Mouse (Mus musculus) mouse embryonic stem cell (cell line): ENCODE measurements around the gene Pgrmc2.

Experiments used
- in situ Hi-C, 2 experiments: fragments of 300-500 bp; cut with MboI; formaldehyde crosslinking; loops; 1 replicate in 1 of 2; 3 replicates in 1 of 2; pipeline ENCODE4 v1.14.3; 2019 to 2020; ENCODE audit warnings: low sequenced_read_pairs in 2 of 2, low pct_unique_long_range_greater_than_20kb in 1 of 2, mixed read lengths in 1 of 2; ENCODE audit not compliant: unreplicated experiment in 1 of 2

The Pgrmc2 gene

DNA sequence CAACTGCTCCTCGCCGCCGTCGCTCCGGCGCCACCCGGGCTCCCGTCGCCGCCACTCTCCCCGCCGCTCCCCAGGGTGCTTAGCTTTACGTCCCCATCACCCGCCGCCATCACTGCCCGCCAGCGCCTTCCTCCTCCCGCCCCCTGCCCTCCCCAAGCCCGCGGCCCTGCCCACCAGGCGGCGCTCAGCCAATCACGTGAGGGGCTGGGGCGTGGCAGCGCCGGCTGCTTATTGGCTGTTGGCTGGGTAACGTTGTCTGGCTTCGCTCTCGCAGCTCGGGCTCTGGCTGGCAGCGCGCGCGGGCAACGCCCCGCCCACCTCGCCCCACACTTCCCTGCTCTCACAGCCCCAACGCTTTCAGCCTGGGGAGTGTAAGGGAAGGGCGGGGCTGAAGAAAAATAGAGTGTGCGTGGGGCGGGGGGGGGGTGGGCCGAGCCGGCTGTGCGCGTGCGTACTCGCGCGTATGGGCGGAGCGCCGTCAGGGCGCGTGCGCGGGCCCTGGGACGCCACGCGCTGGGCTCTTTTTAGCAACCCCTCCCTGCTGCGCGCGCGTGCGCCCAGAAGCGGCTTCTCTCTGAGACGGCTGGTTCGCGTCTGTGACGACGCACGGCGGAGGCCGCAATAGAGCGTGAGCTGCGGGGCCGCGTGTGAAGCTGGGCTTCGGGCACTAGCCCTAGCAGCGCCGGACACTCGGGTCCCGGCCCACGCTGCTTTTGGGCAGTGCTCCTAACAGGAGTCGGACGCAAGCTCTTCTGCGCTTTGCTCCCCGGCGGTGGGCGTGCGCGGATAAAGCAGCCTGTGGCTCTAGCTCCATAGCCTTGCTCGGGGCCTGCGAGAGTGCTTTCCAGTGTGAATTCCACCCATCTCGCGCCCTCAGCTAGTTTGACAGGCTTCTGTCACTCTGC, at the start of gene Pgrmc2:
TSS of gene Pgrmc2 (minus strand) at position 162 of the 905 bp plus-strand sequence.
- in situ Hi-C loops, result no loop called here

DNA sequence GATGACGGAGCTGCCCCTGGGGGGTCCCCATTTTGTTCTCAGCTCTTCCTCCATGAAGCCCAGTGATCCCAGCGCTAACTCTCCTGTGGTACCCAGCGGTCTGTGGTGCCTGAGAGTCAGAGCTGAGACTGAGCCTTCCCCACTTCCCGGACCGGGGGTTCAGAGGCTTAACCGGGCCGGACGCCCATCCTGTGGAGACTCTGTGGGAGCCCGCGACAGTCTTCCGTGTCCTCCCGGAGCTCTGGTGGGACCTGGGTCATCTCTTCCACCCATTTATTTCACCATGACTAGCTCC, 41.1 kb upstream of the Pgrmc2 start:
- in situ Hi-C loops, result no loop called here

DNA sequence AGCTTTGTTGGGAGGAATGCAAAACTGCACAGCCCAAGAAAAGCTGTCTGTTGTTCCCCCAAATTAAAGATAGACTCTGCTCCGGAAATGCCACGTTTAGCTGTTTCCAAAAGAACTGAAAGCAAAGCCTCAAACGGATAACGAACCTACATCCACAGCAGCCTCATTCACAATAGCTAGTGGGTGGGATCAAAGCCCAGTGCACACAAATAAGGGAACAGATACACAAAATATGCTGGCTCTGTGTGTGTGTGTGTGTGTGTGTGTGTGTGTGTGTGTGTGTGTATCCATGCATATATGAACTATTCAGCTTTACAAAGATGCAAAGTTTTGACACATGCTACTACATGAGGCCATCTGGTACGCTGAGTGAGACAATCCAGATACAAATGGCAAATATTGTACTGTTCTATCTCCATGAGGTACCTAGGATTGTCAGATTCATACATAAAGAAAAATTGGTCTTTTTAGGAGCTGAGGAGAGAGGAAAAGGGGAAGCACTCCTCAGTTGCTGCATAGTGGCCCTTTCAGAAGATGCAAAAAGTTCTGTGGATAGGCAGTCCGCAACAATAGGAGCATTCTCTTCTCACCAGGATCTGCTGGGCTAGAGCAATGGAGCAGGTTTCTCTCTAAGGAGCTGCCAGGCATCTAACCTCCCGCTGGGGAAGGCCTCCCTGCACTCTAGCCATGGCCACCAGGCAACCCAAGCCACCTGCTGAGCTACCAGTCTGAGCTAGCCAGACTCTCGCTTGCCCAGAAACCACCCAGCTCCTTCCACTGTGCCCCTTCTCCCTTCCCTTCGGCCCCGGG, 40.5 kb upstream of the Pgrmc2 start:
- in situ Hi-C loops, result no loop called here

DNA sequence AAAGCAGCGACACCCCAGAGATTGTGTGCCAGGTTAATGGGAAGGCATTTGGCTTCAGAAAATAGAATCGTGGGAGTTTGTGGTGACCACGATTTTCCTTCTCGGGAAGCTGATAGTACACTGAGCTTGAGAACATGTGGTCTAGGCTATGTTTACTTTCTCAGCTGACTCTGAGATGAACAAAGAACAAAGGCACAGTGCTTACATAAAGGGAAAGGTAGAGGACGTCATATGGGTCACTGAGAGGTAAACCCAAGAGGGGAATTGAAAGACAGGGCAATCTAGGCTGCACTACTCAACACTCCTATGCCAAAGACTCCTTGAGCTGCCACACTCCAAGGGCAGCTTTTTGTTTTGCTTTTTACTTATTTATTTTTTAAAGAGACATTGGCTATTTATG, 35.3 kb upstream of the Pgrmc2 start:
- in situ Hi-C loops, result no loop called here

DNA sequence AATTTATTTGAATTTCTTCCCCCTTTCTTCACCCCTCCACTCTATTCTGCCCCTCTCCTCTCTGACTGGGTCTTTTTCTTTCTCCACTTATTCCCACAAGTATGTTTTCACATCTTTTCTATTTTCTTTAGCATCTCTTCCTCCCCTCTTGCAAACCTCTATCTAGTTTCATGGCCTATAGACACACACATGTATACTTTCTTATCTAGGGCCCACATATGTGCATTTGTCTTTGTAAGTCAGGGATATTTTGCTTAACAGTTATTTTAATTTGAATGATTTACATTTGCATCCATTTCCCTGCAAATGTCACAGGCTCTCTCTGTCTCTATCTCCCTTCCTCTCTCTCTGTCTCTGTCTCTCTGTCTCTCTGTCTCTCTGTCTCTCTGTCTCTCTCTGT, 34.6 kb upstream of the Pgrmc2 start:
- in situ Hi-C loops, result no loop called here

DNA sequence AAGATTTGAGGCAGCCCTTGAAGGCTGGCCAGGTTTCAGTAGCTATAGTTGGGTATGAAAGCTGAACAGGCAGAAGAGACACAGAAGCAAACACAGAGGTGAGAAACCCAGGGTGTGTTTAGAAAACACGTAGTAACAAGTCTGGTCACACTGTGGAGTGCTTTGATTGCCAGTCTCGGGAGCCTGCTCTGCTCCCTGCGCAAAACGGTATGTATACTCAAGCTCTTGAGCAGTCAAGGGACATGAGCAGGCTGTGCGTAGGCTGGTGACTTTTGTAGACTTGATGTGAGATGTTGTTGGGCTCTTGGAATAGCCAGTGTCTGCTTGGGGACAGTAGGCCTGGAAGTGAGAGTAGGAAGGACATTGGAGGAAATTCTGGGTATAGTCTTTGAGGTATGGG, 30.3 kb upstream of the Pgrmc2 start:
- in situ Hi-C loops, result no loop called here

DNA sequence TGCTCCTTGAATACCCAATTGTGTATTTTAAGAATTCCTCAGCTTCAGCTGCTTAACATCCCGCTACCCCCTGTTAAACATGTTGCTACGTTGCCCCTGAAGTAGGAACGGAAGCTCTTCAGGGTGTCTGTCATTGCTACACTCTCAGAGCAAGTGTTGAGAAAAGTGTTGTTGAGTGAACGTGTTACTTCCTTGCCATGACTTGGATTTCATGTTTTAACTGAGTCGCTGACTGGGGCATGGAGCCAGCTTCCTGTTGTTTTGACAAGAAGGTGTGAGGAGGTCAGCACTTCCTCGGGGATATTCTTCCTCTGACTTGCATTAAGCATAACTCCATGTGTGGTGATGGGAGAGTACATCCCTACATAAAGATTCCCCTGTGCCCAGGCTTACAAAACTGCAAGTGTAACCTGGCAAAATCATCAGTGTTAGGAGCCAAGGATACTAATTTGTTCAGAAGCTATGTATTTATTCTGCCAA, 25.5 kb upstream of the Pgrmc2 start:
- in situ Hi-C loops, result no loop called here

DNA sequence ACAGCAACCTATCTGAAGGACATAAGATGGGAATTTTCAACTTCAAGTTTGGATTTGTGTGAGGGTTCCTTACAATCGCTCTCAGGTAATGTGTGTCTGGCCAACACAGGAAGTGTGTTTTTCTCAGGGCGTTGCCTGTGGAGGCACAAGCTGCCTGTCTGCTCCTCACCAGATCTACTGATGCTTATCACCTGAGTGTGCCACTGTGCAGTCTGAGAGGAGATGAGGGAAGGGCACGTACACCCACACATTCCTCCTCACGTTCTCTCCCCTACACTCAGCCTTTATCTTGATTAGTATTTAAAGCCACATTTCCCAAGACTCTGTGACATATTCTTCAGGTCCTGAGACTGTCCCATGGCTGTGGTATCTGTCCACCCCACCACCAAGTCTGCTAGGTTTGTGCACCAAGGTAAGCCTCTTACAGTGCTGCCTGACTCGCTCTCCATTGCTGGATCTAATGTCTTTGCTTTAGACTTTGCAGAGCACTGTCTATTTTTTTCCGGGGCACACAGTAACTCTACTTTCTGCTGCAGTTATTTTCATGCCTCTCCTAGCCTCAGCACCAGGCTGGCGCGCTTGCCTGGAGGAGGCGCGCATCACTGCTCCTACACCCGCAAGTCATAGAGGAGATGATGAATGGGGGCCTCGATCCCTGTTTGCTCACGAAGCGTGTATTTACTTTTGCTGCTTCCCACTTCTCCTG, 24.9 kb upstream of the Pgrmc2 start:
- in situ Hi-C loops, result no loop called here

DNA sequence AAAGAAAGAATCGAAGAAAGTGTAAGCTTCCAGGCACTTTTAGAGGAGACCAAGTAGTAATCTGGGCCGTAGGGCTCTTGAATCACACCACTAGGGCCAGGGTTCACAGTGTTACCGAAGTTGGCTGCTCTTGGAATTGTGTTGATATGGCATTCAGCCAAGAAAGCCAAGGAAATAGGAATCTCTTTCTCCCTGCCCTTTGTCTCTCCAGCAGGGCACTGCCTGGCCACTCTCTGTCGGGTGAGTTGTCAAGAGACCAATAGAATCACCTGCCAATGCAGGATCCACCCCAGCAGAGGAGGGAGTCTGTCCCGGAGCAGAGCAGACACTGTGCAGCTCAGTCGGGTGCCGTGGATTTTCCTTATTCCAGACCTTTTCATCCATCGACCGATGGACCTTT, 19.1 kb upstream of the Pgrmc2 start:
- in situ Hi-C loops, result no loop called here

DNA sequence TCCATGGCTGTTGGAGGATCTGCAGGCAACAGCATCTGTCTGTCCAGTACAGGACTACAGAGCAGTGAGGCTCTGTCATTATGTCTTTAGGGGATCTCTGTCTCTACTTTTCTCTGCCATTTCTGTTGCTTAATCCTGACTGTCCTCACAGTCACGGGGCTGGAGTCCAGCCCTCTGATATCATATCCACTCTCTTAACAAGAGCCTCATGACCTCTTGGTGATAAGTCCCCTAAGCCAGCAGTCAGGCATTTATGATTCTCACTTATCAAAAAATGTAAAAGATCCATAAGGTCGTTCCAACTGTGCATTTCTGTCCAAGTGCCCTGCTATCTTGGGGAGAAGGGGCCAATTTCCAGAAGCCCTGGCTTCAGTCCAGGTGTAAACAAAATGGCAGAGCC, 17.3 kb upstream of the Pgrmc2 start:
- in situ Hi-C loops, result no loop called here

DNA sequence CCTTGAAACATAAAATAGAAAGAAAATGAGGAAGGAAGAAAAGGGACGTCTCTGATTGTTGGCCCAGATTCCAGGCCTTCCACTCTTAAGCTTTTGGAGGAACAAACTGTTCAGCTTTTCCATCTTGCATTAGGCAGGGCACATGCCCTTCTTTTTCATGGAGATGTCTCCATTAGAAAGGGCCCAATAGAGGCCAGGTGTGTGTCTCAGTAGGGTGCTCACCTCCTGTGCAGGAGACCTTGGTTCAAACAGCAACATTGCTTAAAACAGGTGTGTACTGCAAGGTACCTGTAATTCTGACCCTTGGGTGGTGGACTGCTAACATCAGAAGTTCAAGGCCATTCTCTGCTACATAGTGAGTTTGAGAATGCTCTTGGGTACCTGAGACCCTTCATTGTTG, 16.8 kb upstream of the Pgrmc2 start:
- in situ Hi-C loops, result no loop called here

DNA sequence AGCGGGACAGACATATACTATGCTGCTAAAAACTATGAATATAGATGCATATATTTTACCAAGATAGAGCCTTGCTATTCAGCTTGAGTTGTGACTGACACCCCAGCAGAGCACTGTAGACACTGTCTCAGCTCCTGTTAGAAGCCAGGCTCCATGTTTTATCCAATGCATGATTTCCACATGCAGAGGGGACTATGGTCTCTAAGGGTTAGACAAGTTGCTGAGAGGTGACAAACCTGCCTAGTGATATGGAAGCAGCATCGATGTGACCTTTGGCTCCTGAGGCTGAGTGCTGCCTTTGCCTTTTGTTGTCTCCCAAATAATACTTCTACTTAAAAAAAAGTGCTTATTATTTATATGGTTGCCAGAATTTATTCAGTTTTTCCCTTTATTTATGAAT, 10.4 kb upstream of the Pgrmc2 start:
- in situ Hi-C loops, result no loop called here

DNA sequence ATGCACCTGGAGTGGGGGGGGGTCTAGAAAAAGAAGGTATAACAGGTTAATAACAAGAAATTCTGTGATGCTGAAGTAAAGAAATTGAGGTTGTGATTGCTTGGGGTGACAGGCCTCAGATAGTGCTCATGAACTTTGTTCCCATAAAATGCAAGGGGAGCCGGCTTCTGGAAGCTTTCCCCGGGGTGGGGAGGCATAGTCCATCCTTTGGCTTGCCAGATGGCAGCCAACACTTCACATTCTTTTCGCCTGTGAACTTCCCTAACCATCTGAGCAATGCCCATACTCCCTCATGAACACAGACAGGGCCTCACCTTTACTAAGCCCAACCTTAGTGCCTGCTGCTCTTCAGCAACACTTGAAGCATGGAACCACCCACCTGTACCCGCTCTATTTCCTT, 9.5 kb upstream of the Pgrmc2 start:
- in situ Hi-C loops, result no loop called here

DNA sequence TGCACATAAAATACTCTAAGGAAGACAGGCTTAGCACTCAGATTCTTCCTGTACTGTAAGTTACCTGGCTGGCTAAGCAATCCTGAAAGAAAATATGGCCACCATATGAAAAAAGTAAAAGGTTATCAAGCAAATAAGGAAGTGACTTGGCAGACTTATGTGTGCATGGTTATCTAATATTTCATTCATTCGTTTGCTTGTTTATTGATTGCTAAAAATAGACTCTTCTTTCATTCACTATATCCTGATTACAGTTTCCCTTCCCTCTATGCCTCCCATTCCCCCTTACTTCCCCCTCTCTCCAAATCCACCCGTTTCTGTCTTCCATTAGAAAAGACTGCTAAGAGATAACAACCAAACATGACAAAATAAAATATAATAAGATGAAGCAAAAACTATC, 8.0 kb upstream of the Pgrmc2 start:
- in situ Hi-C loops, result no loop called here

DNA sequence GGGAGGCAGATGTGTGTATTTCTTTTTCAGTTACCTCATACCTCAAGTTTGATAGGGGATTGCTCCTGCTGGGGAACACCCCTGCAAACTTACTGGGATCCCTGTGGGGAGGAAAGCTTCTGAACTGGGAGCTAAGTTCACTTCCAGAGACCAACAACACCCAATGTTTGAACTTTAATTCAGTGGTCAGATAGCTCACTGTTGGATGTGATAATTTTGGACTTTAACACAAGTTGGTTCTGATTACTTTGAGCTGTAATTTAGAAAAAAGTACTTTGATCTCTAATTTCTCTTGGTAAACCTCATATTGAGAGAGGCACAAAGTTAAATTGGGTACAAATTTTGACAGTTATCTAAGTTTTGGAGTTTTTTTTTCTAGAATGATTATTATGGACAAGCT, 4.2 kb upstream of the Pgrmc2 start:
- in situ Hi-C loops, result no loop called here

DNA sequence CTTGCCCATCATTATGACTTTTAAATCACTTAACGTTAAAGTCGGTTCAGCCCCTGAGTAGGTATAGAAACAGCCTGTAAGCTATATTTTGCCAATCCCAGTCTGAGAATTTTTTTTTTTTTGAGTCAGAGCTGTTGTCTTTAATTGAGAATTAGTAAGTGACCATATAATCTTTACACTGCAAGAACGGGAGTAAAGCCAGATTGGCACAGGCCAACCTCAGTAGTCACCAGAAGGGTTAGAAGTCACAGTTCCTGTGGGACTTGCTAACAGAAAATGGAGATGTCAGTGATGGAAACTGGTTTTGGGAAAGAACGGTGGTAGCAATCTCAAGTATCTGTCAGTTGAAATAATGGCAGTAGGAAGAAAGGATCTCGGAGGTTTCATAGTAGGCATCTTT, 1.6 kb upstream of the Pgrmc2 start:
- in situ Hi-C loops, result no loop called here

DNA sequence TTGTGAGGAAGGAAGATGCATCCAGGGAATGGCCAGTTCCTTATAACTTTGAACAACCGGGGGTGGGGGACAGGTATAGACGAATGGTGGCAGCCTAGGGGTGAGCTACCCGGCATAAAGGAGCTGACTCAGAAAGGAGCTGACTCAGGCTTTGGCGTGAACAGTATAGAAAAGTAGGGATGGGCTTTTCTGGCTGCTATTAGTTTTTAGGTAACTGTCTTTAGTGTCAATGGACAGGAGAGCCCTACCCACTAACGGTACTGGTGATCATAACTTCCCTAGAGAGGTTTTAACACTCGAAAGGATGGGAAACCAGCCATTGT, 905 bp upstream of the Pgrmc2 start:
- in situ Hi-C loops, result no loop called here

DNA sequence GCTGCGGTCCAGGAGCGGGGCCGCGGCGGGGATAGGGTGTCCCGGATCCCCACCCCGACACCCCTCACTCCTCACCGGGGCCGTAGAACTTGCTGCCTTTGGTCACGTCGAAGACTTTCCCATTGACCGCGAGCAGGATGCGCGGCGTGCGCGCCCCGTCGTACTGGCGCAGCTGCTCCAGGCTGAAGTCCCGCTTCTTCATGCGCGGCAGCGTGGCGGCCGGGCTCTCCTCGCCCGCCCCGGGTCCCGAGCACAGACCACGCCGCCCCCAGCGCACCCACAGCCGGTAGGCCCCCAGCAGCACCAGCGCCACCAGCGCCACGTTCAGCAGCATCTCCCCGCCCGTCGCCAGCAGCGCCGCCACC, 344 bp downstream of the Pgrmc2 start:
- in situ Hi-C loops, result no loop called here

DNA sequence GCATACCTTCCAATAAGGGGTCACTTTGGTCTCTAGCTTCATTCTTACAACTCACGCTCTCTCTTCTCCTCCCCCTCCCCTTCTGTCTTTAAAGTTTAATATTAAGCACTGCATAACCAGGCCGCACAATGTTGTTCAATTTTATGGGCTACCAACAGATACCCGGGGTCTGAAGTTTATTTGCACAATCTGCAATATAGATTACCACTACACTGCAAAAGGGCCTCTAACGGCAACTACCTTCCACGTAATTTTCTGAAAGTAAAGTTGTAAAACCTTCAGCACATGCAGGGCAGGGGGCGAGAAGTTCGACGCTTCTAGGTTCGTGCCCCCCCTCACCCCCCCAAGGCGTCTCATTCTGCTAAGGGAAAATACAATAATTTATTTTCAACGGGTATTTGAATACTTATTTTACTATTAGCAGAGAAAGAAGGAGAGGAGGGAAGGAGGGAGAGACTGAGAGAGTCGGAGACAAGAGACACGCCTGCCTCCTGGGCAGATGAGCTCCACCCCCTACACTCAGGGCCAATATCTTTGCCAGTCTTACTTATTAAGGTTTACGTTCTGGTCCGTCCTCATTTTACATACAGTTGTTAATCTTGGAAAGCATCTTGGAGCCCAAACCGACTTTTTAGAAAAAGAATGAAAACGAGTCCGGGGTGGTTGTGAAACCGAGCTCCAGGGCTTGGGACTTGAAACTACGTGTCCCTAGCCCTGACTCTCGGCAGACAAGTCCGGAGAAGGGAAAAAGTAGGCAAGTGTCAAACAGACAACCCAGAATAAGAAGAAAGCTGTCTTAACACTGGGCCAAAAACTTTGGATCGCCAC, 1.2 kb downstream of the Pgrmc2 start:
- in situ Hi-C loops, result no loop called here
